Mouse (Mus musculus) T-helper 2 cell (primary cell): ENCODE measurements around the gene Sh3gl3.

Experiments used
- in situ Hi-C: fragments of 300-600 bp; cut with MboI, MseI; formaldehyde crosslinking; loops from one replicate; pipeline ENCODE4 v1.15.1; 2025; ENCODE audit warnings: high pct_unique_total_duplicates

The Sh3gl3 gene

GRCm38 (mm10) chr7:82173540-82173939 is at the start of gene Sh3gl3:
Sh3gl3 (plus strand) TSS chr7:82173840.
- in situ Hi-C loops = no loop called here

- in situ Hi-C loops = loop anchor here (25.0 kb wide), 1 partner anchor 949 kb away; no protein-coding TSS in a partner anchor
These were observed 35.4 kb upstream of the Sh3gl3 start for GRCm38 (mm10) chr7:82138196-82138595.

- in situ Hi-C loops = loop anchor here (25.0 kb wide), 1 partner anchor 940 kb away; no protein-coding TSS in a partner anchor
These were observed 26.5 kb upstream of the Sh3gl3 start for GRCm38 (mm10) chr7:82147151-82147550.

GRCm38 (mm10) chr7:82164681-82165080 is 9.0 kb upstream of the Sh3gl3 start:
- in situ Hi-C loops = no loop called here

- in situ Hi-C loops = no loop called here
These were observed 1.1 kb downstream of the Sh3gl3 start for GRCm38 (mm10) chr7:82174571-82175326.

GRCm38 (mm10) chr7:82175327-82175721 is 1.7 kb downstream of the Sh3gl3 start:
- in situ Hi-C loops = no loop called here

GRCm38 (mm10) chr7:82176192-82176591 is 2.6 kb downstream of the Sh3gl3 start:
- in situ Hi-C loops = no loop called here

GRCm38 (mm10) chr7:82177336-82177735 is 3.7 kb downstream of the Sh3gl3 start:
- in situ Hi-C loops = no loop called here

- in situ Hi-C loops = no loop called here
These were observed 7.3 kb downstream of the Sh3gl3 start for GRCm38 (mm10) chr7:82180919-82181318.

GRCm38 (mm10) chr7:82182781-82183180 is 9.1 kb downstream of the Sh3gl3 start:
- in situ Hi-C loops = no loop called here

GRCm38 (mm10) chr7:82191604-82192003 is 18.0 kb downstream of the Sh3gl3 start:
- in situ Hi-C loops = no loop called here

GRCm38 (mm10) chr7:82192512-82192911 is 18.9 kb downstream of the Sh3gl3 start:
- in situ Hi-C loops = no loop called here

- in situ Hi-C loops = no loop called here
These were observed 29.5 kb downstream of the Sh3gl3 start for GRCm38 (mm10) chr7:82203111-82203510.

GRCm38 (mm10) chr7:82204014-82204784 is 30.6 kb downstream of the Sh3gl3 start:
- in situ Hi-C loops = no loop called here

- in situ Hi-C loops = loop anchor here (5.0 kb wide), 1 partner anchor 47 kb away; no protein-coding TSS in a partner anchor
These were observed 31.3 kb downstream of the Sh3gl3 start for GRCm38 (mm10) chr7:82204975-82205374.

GRCm38 (mm10) chr7:82206787-82207186 is 33.1 kb downstream of the Sh3gl3 start:
- in situ Hi-C loops = loop anchor here (5.0 kb wide), 1 partner anchor 46 kb away; no protein-coding TSS in a partner anchor

- in situ Hi-C loops = no loop called here
These were observed 47.8 kb downstream of the Sh3gl3 start for GRCm38 (mm10) chr7:82221380-82221933.

GRCm38 (mm10) chr7:82223906-82224846 is 50.5 kb downstream of the Sh3gl3 start:
- in situ Hi-C loops = no loop called here

GRCm38 (mm10) chr7:82233201-82233600 is 59.6 kb downstream of the Sh3gl3 start:
- in situ Hi-C loops = no loop called here

- in situ Hi-C loops = no loop called here
These were observed 60.6 kb downstream of the Sh3gl3 start for GRCm38 (mm10) chr7:82234010-82234897.
